Mouse (Mus musculus) spleen, adult 2 months (tissue): Measurements from ENCODE around the gene Stx8. TPM values are rescaled to one million over a fixed set of nuclear protein-coding genes. Genes with fewer than 3 reads are reported as not detected.

Experiments
- DNase-seq, 2 experiments: peaks; one replicate each; pipeline versions ENCODE4 v3.0.0 to v3.0.0-alpha.2; 2012 to 2021; ENCODE audit warnings: low spot score in 2 of 2, low read depth in 1 of 2
- H3K27ac ChIP-seq: fragments of 200-500 bp; 2 replicates; pipeline ENCODE4 v1.5.1; 2012; ENCODE audit warnings: low read length, inconsistent platforms; ENCODE audit not compliant: insufficient read depth
- H3K27me3 ChIP-seq: fragments of 200-500 bp; 2 replicates; pipeline ENCODE4 v1.6.1; 2012; ENCODE audit warnings: mild to moderate bottlenecking, moderate library complexity, low read length, inconsistent platforms; ENCODE audit not compliant: control insufficient read depth, insufficient read depth
- H3K36me3 ChIP-seq: fragments of 200-500 bp; 2 replicates; pipeline ENCODE4 v1.6.1; 2012; ENCODE audit warnings: mild to moderate bottlenecking, low read length, inconsistent platforms; ENCODE audit not compliant: control insufficient read depth, insufficient read depth
- H3K4me1 ChIP-seq: fragments of 200-500 bp; 2 replicates; pipeline ENCODE4 v1.6.1; 2011; ENCODE audit warnings: inconsistent platforms; ENCODE audit not compliant: control insufficient read depth, insufficient read depth, insufficient read length
- H3K4me3 ChIP-seq: fragments of 200-500 bp; 2 replicates; pipeline ENCODE4 v1.5.1; 2011; ENCODE audit warnings: mild to moderate bottlenecking, inconsistent platforms; ENCODE audit not compliant: insufficient read depth, insufficient read length; ENCODE audit errors: extremely low read depth
- CTCF ChIP-seq: fragments of 200-500 bp; IDR thresholded peaks from 2 replicates; pipeline ENCODE4 v1.5.1; 2011; ENCODE audit warnings: mild to moderate bottlenecking, inconsistent platforms; ENCODE audit not compliant: insufficient read depth, insufficient read length, insufficient replicate concordance; ENCODE audit errors: extremely low read depth
- POLR2A ChIP-seq: fragments of 200-500 bp; IDR thresholded peaks from 2 replicates; pipeline ENCODE4 v1.6.1; 2011; ENCODE audit warnings: low read depth, low read length, inconsistent platforms
- WGBS: fragments of 180-500 bp; shearing (Covaris S2); methylation state at CpG from one replicate; pipeline ENCODE4 v1.1.7; 2018; 5-methylcytosine and 5-hydroxymethylcytosine counted together
- polyA plus RNA-seq: library from polyadenylated mRNA; depleted of rRNA; stranded (reverse); fragments of >200 nt; gene quantifications from 2 replicates; pipeline ENCODE4 v1.2.3, GENCODE M21; 2012

The Stx8 gene
- polyA plus RNA-seq, 1 experiment = 3.2 TPM

GRCm38 (mm10) chr11:68201063-68201462 lies 235.1 kb downstream of the Stx8 start:
- no peak for DNase-seq
- 23% methylated on average over 1 of the region's 1 CpGs for WGBS
- Histone ChIP-seq H3K36me3 (no peaks in the 10 kb centered on the region), H3K27me3 (no peaks in the 10 kb centered on the region), H3K4me1 (peaks cover 34% of the 10 kb centered on the region; the same call in 1 of the 2 replicates), H3K4me3 (no peak overlapping the region), H3K27ac (no peak overlapping the region)
- TF ChIP-seq CTCF = no peak

GRCm38 (mm10) chr11:68201811-68202459 lies 235.9 kb downstream of the Stx8 start:
- Histone ChIP-seq H3K4me3 (no peak overlapping the region), H3K27me3 (no peaks in the 10 kb centered on the region), H3K4me1 (peaks cover 34% of the 10 kb centered on the region; the same call in 1 of the 2 replicates), H3K27ac (no peak overlapping the region), H3K36me3 (no peaks in the 10 kb centered on the region)
- 66% methylated on average over 10 of the region's 10 CpGs for WGBS
- TF ChIP-seq POLR2A (no peak), CTCF (no peak)
- DNase-seq = no peak

- Histone ChIP-seq H3K4me3 (no peak overlapping the region), H3K36me3 (no peaks in the 10 kb centered on the region), H3K27me3 (no peaks in the 10 kb centered on the region), H3K4me1 (peaks cover 34% of the 10 kb centered on the region; the same call in 1 of the 2 replicates), H3K27ac (no peak overlapping the region)
- DNase-seq = no peak
- TF ChIP-seq POLR2A (no peak), CTCF (no peak)
- 81% methylated on average over 10 of the region's 10 CpGs for WGBS
Measured at GRCm38 (mm10) chr11:68202561-68202960, 236.6 kb downstream of the Stx8 start.

GRCm38 (mm10) chr11:68203658-68204315 lies 237.8 kb downstream of the Stx8 start:
- Histone ChIP-seq H3K36me3 (no peaks in the 10 kb centered on the region), H3K27ac (no peak overlapping the region), H3K4me1 (peaks cover 30% of the 10 kb centered on the region; the same call in 1 of the 2 replicates), H3K27me3 (no peaks in the 10 kb centered on the region), H3K4me3 (no peak overlapping the region)
- no peak for DNase-seq
- WGBS = 42% methylated on average over 10 of the region's 10 CpGs
- TF ChIP-seq POLR2A = no peak
- TF ChIP-seq CTCF = no peak

DNA sequence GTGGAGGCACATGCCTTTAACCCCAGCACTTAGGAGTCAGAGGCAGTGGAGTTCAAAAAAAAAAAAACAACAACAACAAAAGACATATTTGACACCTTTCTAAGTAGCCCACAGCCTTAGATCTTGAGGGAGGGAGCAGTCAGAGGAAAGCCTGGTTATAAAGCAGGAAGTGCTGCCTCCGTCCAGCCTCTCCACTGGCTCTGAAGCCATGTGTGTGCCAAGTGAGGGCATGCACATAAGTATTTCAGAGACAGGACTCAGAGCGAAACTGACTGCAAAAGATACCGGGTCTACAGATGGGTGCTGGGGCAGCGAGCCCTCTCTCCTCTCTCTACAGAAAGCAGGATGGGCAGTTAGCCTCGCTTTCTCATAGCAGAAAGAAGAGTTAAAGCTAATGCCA lies 238.4 kb downstream of the Stx8 start:
- no peak overlapping the region for H3K4me3 ChIP-seq
- H3K27ac ChIP-seq = no peak overlapping the region
- H3K4me1 ChIP-seq = peaks cover 26% of the 10 kb centered on the region; the same call in 1 of the 2 replicates
- DNase-seq = no peak
- 52% methylated on average over 5 of the region's 5 CpGs for WGBS
- no peaks in the 10 kb centered on the region for H3K36me3 ChIP-seq
- no peaks in the 10 kb centered on the region for H3K27me3 ChIP-seq
- TF ChIP-seq POLR2A (no peak), CTCF (no peak)

GRCm38 (mm10) chr11:68205572-68206229 lies 239.7 kb downstream of the Stx8 start:
- Histone ChIP-seq H3K36me3 (no peaks in the 10 kb centered on the region), H3K27ac (no peak overlapping the region), H3K4me1 (peaks cover 14% of the 10 kb centered on the region; the same call in 1 of the 2 replicates), H3K27me3 (no peaks in the 10 kb centered on the region), H3K4me3 (no peak overlapping the region)
- WGBS = 82% methylated on average over 10 of the region's 10 CpGs
- DNase-seq = no peak
- TF ChIP-seq POLR2A (no peak), CTCF (no peak)

DNA sequence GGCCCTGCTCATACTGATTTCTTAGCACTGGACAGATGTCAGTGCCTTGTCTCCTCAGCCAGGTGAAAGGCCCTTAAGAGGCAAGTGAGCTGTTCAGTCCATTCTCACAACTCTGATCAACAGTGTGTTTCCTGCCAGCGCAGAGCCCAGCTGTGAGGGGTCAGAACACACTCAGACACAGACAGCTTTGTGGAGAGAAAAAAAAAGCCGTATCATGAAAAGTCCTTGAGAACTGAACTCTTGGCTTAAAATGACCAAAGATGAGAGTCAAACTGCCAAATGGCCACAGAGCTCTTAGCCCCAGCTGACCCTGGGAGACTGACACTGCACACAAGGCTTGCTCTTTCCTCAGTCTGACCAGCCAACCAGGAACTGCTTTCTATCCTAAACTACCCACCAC lies 242.0 kb downstream of the Stx8 start:
- H3K27ac ChIP-seq = no peak overlapping the region

More for the DNA sequence above, 242.0 kb downstream of the Stx8 start:
- 40% methylated on average over 2 of the region's 2 CpGs for WGBS
- DNase-seq = no peak
- Histone ChIP-seq H3K4me3 (no peak overlapping the region), H3K4me1 (peaks cover 4% of the 10 kb centered on the region; the same call in 1 of the 2 replicates), H3K27me3 (no peaks in the 10 kb centered on the region), H3K36me3 (no peaks in the 10 kb centered on the region)
- no peak for TF ChIP-seq POLR2A
- no peak for TF ChIP-seq CTCF
